Mouse (Mus musculus) liver, postnatal 0 days (tissue): ENCODE measurements around the gene 1700014D04Rik. TPM values are rescaled to one million over a fixed set of nuclear protein-coding genes. Genes with fewer than 3 reads are reported as not detected.
"Not testable (repeated sequence)": the region's sequence is repeated elsewhere in the genome, so short reads cannot be mapped to it uniquely, and the experiment has no call there.

Source experiments
- ATAC-seq: fragments of 200-750 bp; cut with Nextera tagmentation; 2 replicates; pipeline ENCODE4 v1.8.0; 2017; ENCODE audit warnings: mild to moderate bottlenecking, moderate library complexity
- DNase-seq: peaks from one replicate; pipeline ENCODE4 v3.0.0-alpha.2; 2016
- H3K27ac ChIP-seq: fragments of 300-500 bp; sonication (generic); 2 replicates; pipeline ENCODE4 v1.5.1; 2014; ENCODE audit warnings: antibody characterized with exemption, moderate library complexity, mild to moderate bottlenecking, low read depth
- H3K27me3 ChIP-seq: fragments of 300-500 bp; sonication (generic); 2 replicates; pipeline ENCODE4 v1.6.1; 2014; ENCODE audit warnings: low read length, control low read depth, mixed read lengths; ENCODE audit not compliant: insufficient read depth
- H3K36me3 ChIP-seq: fragments of 300-500 bp; sonication (generic); replicated peaks from 2 replicates; pipeline ENCODE4 v1.6.1; 2014; ENCODE audit warnings: mild to moderate bottlenecking, control low read depth, low read length, moderate library complexity, mixed read lengths; ENCODE audit not compliant: insufficient read depth
- H3K4me1 ChIP-seq: fragments of 300-500 bp; sonication (generic); 2 replicates; pipeline ENCODE4 v1.6.1; 2014; ENCODE audit warnings: antibody characterized with exemption, mild to moderate bottlenecking, control low read depth; ENCODE audit not compliant: insufficient read depth
- H3K4me2 ChIP-seq: fragments of 300-500 bp; sonication (generic); 2 replicates; pipeline ENCODE4 v1.6.1; 2014; ENCODE audit warnings: low read depth, mild to moderate bottlenecking, low read length, moderate library complexity, mixed read lengths
- H3K4me3 ChIP-seq: fragments of 300-500 bp; sonication (generic); 2 replicates; pipeline ENCODE4 v1.5.1; 2014; ENCODE audit warnings: low read depth, low read length
- H3K9ac ChIP-seq: fragments of 300-500 bp; sonication (generic); replicated peaks from 2 replicates; pipeline ENCODE4 v1.6.1; 2014; ENCODE audit warnings: mild to moderate bottlenecking, moderate library complexity
- H3K9me3 ChIP-seq: fragments of 300-500 bp; sonication (generic); 2 replicates; pipeline ENCODE4 v1.6.1; 2016; ENCODE audit warnings: mild to moderate bottlenecking, control low read depth, low read length, mixed read lengths
- CTCF ChIP-seq: sonication (generic); IDR thresholded peaks from 2 replicates; pipeline ENCODE4 v1.5.1; 2016; ENCODE audit warnings: antibody characterized with exemption, low read depth
- EP300 ChIP-seq: IDR thresholded peaks from 2 replicates; pipeline ENCODE4 v1.6.1; 2016; ENCODE audit warnings: antibody characterized with exemption, low read depth, mild to moderate bottlenecking
- WGBS: fragments of 180-500 bp; shearing (Covaris S2); extraction: QIAGEN DNeasy Blood & Tissue Kit; methylation state at CpG from one replicate; pipeline ENCODE4 v1.1.7; 2014; ENCODE audit not compliant: insufficient replicate concordance; 5-methylcytosine and 5-hydroxymethylcytosine counted together
- polyA plus RNA-seq: library from polyadenylated mRNA; unstranded; fragments of >200 nt; fragmentation: Nextera tagmentation; extraction: Ambion mirVana; gene quantifications from 2 replicates; pipeline ENCODE4 v1.2.1, GENCODE M21; 2015

1700014D04Rik gene
- polyA plus RNA-seq, 1 experiment from 2014 or later: not detected

DNA sequence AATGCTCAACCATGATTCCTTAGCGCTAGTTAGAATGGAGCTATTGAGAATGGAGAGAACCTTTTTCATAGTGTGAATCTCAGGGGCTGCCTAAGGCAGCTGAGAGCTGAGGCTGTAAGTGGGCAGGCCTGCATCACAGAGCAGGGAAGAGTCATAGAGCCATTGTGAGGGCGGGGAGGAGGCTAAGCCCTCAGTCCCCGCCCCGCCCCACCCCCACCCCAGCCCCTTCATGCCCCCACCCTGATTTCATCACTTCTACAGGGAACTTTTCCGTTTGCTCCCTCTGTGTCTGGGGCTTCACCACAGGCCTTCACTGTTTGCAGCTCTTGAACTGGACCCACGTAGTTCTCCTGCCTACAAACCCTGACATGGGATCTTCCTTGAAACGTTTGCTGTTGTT is 14.9 kb downstream of the 1700014D04Rik start, which contains the start of gene Spata31d1d:
Gene Spata31d1d, minus strand, starts transcription at position 101 of the 400 bp plus-strand sequence.
- Histone ChIP-seq H3K27ac (no peak within 1 kb of the TSS), H3K36me3 (no peaks in the 10 kb centered on the region), H3K4me1 (peaks cover 13% of the 10 kb centered on the region), H3K4me2 (no peak within 1 kb of the TSS), H3K4me3 (no peak within 1 kb of the TSS), H3K27me3 (peaks cover 8% of the 10 kb centered on the region; the same call in 1 of the 2 replicates), H3K9ac (no peak within 1 kb of the TSS), H3K9me3 (no peaks in the 10 kb centered on the region)
- no peak for TF ChIP-seq CTCF
- TF ChIP-seq EP300: no peak
- ATAC-seq (no peak), DNase-seq (no peak)
- WGBS: 45% methylated on average over 7 of the region's 7 CpGs

DNA sequence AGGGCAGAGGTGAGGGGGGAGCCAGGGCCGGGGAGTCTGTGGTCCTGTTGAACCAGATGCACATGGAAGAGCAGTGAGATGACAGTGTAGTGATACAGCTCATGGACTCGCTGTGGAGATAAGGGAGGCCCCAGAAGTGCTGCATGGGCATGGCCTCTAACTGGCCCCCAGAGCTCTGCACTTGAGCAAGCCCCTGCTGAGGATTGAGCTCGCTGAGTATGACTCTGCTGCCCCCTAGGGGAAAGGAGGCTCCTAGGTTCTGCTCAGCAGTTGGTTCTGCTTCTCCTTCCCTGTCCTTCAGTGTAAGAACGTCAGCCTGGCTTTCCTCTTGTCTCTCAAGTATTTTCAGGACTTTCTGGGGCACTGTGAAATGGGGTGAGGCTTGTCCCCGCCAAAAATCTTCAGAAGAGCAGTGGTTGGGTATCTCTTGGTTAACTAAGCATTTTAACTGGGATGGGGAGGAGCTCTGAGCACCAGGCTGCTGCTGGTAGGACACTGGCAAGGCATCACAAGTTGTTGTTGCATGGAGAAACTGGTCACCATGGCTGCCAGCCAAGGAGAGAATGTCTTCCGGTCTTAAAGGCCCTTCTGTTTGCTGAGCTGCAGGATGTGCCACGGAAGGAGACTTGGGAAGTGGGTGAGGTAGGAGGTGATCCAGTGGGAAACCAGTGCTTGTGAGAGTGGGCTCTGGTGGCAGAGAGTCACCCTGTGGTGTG is 18.0 kb downstream of the 1700014D04Rik start:
- Histone ChIP-seq H3K27ac (no peak overlapping the region), H3K27me3 (peaks cover 14% of the 10 kb centered on the region; the same call in 1 of the 2 replicates), H3K4me1 (no peaks in the 10 kb centered on the region), H3K9ac (no peak overlapping the region), H3K4me2 (no peak overlapping the region), H3K4me3 (no peak overlapping the region), H3K9me3 (no peaks in the 10 kb centered on the region), H3K36me3 (no peaks in the 10 kb centered on the region)
- 18% methylated on average over 7 of the region's 7 CpGs for WGBS
- ATAC-seq (peak; percentile 90), DNase-seq (peak; percentile 86)
- TF ChIP-seq EP300: no peak
- peak; percentile 99 for TF ChIP-seq CTCF

DNA sequence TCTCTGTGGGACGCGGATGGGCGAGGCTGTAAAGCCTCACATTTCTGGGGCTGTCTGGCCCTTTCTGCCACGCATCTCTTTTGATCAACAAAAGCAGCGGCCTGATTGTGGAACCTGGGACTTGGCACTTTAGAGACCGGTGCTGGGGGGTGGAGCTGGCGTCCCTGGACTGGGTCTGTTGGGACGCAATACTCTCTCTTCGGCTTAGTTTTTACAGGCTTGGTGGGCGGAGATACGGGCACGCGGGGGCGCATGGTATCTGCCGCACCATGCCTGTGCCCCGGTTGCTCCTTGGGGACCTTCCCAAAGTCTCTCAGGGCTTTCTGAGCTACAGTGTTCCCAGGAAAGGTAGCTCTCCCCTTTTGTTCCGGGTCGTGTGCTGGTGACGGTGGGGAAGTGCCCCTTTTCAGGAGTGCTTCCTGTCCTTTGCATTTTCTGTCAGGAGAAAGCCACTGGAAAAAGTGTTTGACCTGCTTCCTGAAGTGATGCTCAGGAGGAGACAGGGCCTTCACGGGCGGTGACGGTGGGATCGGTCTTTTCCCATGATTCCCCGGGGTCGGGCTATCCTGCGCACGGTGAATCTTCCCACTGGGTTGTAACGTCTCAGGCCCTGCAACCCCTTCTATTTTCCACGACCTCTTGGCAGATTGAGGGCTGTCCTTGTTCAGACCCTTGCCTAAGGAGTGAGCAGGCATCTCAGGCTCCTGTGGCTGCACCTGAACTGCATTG is 20.2 kb downstream of the 1700014D04Rik start:
- Histone ChIP-seq H3K27me3 (peaks cover 14% of the 10 kb centered on the region; the same call in 1 of the 2 replicates), H3K9me3 (no peaks in the 10 kb centered on the region), H3K27ac (no peak overlapping the region), H3K4me1 (no peaks in the 10 kb centered on the region), H3K36me3 (no peaks in the 10 kb centered on the region), H3K9ac (no peak overlapping the region), H3K4me2 (peak overlapping the region; percentile 10; the same call in 1 of the 2 replicates), H3K4me3 (no peak overlapping the region)
- TF ChIP-seq CTCF (no peak), EP300 (no peak)
- WGBS: 33% methylated on average over 29 of the region's 29 CpGs
- ATAC-seq (no peak), DNase-seq (no peak)

DNA sequence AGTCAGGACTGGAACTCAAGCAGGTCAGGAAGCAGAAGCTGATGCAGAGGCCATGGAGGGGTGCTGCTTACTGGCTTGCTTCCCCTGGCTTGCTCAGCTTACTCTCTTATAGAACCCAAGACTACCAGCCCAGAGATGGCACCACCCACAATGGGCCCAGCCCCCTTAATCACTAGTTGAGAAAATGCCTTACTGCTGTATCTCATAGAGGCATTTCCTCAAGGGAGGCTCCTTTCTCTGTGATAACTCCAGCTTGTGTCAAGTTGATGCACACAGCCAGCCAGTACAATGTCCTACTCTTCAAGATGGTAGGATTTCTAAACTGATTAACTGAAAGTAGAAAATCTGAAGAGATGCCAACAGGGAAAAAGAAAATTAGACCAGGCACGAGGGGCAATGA is 24.5 kb downstream of the 1700014D04Rik start:
- not testable (repeated sequence) for H3K4me3 ChIP-seq, H3K27me3 ChIP-seq, H3K36me3 ChIP-seq, ATAC-seq, H3K9me3 ChIP-seq, H3K4me2 ChIP-seq, H3K9ac ChIP-seq, H3K4me1 ChIP-seq, DNase-seq, H3K27ac ChIP-seq
- 66% methylated on average over 1 of the region's 1 CpGs for WGBS

DNA sequence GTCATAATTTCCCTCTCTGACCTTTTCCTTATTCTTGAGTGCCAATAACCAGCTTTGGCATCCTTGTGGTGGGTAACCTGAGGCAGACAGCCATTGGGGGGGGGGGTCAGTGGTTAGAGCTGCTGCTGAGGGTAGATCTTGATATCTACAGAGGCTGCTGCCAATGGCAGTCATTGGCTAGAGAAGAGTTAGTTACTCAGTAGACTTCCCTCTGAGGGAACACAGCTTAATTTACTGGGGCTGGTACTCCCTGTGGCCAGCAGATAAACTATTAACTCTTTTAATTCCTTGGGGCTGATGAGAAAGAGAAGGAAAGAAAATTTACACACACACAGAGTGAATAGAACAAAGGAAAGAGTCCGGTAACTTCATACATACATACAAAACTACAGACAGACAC is 27.1 kb downstream of the 1700014D04Rik start:
- no peak overlapping the region for H3K9ac ChIP-seq
- no peaks in the 10 kb centered on the region for H3K27me3 ChIP-seq
- H3K4me2 ChIP-seq: no peak overlapping the region
- no peak overlapping the region for H3K27ac ChIP-seq
- ATAC-seq (peak; percentile 43), DNase-seq (no peak)
- WGBS: 75% methylated on average over 1 of the region's 1 CpGs
- 0 out of 2 replicates have a peak, but pooled peaks cover 2% of the 10 kb centered on the region for H3K4me1 ChIP-seq
- no peaks in the 10 kb centered on the region for H3K36me3 ChIP-seq
- no peak overlapping the region for H3K4me3 ChIP-seq
- H3K9me3 ChIP-seq: no peaks in the 10 kb centered on the region
- TF ChIP-seq CTCF (no peak), EP300 (no peak)

DNA sequence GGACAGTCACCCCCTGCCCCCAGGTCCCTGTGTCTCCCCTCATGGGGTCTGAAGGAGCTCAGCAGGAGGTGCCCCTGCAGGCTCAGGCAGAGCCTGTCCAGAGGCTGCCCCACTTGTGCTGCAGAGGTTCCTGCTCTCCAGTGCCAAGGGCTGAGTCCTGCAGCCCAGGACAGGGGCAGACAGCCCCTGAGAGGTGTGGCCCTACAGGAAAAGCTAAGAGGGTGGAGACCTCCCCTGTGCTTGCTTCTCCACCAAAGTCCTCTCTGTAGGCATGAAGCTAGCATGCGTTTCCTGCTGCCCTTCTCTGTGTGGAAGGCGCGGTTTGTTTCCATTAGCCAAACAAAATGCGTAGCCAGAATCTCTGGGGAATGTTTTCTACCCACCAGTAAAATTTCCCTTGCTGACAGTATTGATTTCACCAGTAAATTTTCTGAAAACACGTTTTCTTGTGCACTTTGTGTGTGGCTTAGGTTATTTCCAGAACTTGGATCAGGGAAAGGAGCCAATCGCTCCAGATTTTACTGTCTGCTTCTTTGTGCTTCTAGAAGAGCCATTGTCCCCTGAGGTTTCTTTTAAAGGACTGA is 27.6 kb downstream of the 1700014D04Rik start:
- WGBS: 20% methylated on average over 6 of the region's 6 CpGs
- not testable (repeated sequence) for H3K9ac ChIP-seq, ATAC-seq, H3K36me3 ChIP-seq, DNase-seq, H3K4me2 ChIP-seq, H3K4me1 ChIP-seq, H3K4me3 ChIP-seq, H3K27ac ChIP-seq, H3K27me3 ChIP-seq, H3K9me3 ChIP-seq
